Mouse (Mus musculus): ENCODE results near the gene Foxc1. TPM values are rescaled to one million over a fixed set of nuclear protein-coding genes. Genes with fewer than 3 reads are reported as not detected.

Gene Foxc1
- polyA plus RNA-seq, 1 experiment = 1.4 TPM

GRCm38 (mm10) chr13:31860200-31860599 is 53.8 kb downstream of the Foxc1 start:
- Histone ChIP-seq H3K4me3 (replicated peaks; ENCODE audit: extremely low read depth, low read depth, low read length) (no peak overlapping the region), H3K4me1 (ENCODE audit: control insufficient read depth, insufficient read depth, low read length) (no peaks in the 10 kb centered on the region)
- no peak for DNase-seq
- TF ChIP-seq CTCF (IDR thresholded peaks at IDR 0.05; ENCODE audit: insufficient read depth, low read length) = no peak
- no peak for TF ChIP-seq POLR2A (IDR thresholded peaks at IDR 0.05; ENCODE audit: borderline replicate concordance, extremely low read depth, low read depth, low read length)
- WGBS = 85% methylated on average over 5 of the region's 5 CpGs

Other genes starting within 250 kb of the Foxc1 start
- 0.67 and 0.88 TPM in 2 replicates for gene A530084C06Rik, start 247.3 kb upstream of the Foxc1 start, polyA plus RNA-seq (2012; rRNA removed)
- gene Foxf2, start 180.8 kb upstream of the Foxc1 start, polyA plus RNA-seq (2012; rRNA removed) = 64.7 and 69.8 TPM in 2 replicates

Measured in lung, adult 2 months (tissue).